Mouse (Mus musculus): ENCODE measurements around the gene Pqlc3.
"Not testable (repeated sequence)": the region's sequence is repeated elsewhere in the genome, so short reads cannot be mapped to it uniquely, and the experiment has no call there.

The Pqlc3 gene

GRCm38 (mm10) chr12:16999739-17000497 is at the start of gene Pqlc3:
Gene Pqlc3, minus strand, starts transcription at chr12:17000408.
- DNase-seq = peak; percentile 73 to 81

GRCm38 (mm10) chr12:17049796-17050195 is 49.6 kb upstream of the Pqlc3 start:
- DNase-seq = no peak

- DNase-seq = no peak
These were observed 48.9 kb upstream of the Pqlc3 start for GRCm38 (mm10) chr12:17048979-17049612.

GRCm38 (mm10) chr12:17043311-17043710 is 43.1 kb upstream of the Pqlc3 start:
- no peak for DNase-seq

- no peak for DNase-seq
These were observed 40.4 kb upstream of the Pqlc3 start for GRCm38 (mm10) chr12:17040567-17040966.

- no peak for DNase-seq
These were observed 39.2 kb upstream of the Pqlc3 start for GRCm38 (mm10) chr12:17039415-17039814.

GRCm38 (mm10) chr12:17038246-17038645 is 38.0 kb upstream of the Pqlc3 start:
- no peak for DNase-seq

GRCm38 (mm10) chr12:17037053-17037610 is 36.9 kb upstream of the Pqlc3 start:
- no peak for DNase-seq

- DNase-seq = no peak
These were observed 36.3 kb upstream of the Pqlc3 start for GRCm38 (mm10) chr12:17036532-17036931.

- DNase-seq = peak in 1 of 2 experiments; percentile 29
These were observed 34.9 kb upstream of the Pqlc3 start for GRCm38 (mm10) chr12:17035128-17035527.

- no peak for DNase-seq
These were observed 34.5 kb upstream of the Pqlc3 start for GRCm38 (mm10) chr12:17034671-17035070.

- DNase-seq = no peak
These were observed 33.2 kb upstream of the Pqlc3 start for GRCm38 (mm10) chr12:17033464-17033841.

- peak; percentile 17 to 62 for DNase-seq
These were observed 32.7 kb upstream of the Pqlc3 start for GRCm38 (mm10) chr12:17032694-17033463.

- DNase-seq = no peak
These were observed 24.4 kb upstream of the Pqlc3 start for GRCm38 (mm10) chr12:17024554-17025110.

- DNase-seq = no peak
These were observed 21.9 kb upstream of the Pqlc3 start for GRCm38 (mm10) chr12:17022145-17022544.

- not testable (repeated sequence) for DNase-seq
These were observed 20.9 kb upstream of the Pqlc3 start for GRCm38 (mm10) chr12:17021125-17021524.

- DNase-seq = peak in 1 of 2 experiments; percentile 44
These were observed 18.3 kb upstream of the Pqlc3 start for GRCm38 (mm10) chr12:17018468-17018867.

GRCm38 (mm10) chr12:17015711-17016110 is 15.5 kb upstream of the Pqlc3 start:
- DNase-seq = no peak

- no peak for DNase-seq
These were observed 12.1 kb upstream of the Pqlc3 start for GRCm38 (mm10) chr12:17012067-17012899.

- peak; percentile 40 to 75 for DNase-seq
These were observed 11.1 kb upstream of the Pqlc3 start, which contains the start of gene 2410004P03Rik for GRCm38 (mm10) chr12:17011100-17011870. Gene 2410004P03Rik, minus strand, starts transcription at chr12:17011727.

- no peak for DNase-seq
These were observed 9.3 kb upstream of the Pqlc3 start for GRCm38 (mm10) chr12:17009466-17009865.

Measured in kidney, adult 8-10 months (tissue).